Mouse (Mus musculus): ENCODE measurements around the gene Ankrd55.
"Not testable (repeated sequence)": the region's sequence is repeated elsewhere in the genome, so short reads cannot be mapped to it uniquely, and the experiment has no call there.

Gene Ankrd55

DNA sequence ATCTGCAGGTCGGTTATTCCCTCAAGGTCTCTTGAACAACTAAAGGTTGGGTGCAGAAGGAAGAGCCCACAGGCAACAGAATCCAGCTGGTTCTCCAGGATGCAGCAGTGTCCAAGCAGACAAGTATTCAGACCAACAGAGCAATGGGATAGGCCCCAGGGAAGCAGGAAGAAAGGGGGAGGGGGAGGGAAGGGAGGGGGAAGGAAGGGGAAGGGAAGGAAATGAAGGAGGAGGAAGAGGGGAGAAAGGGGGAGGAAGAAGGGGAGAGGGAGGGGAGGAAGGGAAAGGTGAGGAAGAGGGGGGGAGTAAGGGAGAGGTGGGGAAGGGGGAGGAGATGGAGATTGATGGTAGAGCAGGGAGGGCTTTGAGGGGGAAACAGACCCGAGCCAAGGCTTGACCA, 121.1 kb downstream of the Ankrd55 start:
- no peak for DNase-seq (ENCODE audit: extremely low spot score, low read depth, low spot score)

DNA sequence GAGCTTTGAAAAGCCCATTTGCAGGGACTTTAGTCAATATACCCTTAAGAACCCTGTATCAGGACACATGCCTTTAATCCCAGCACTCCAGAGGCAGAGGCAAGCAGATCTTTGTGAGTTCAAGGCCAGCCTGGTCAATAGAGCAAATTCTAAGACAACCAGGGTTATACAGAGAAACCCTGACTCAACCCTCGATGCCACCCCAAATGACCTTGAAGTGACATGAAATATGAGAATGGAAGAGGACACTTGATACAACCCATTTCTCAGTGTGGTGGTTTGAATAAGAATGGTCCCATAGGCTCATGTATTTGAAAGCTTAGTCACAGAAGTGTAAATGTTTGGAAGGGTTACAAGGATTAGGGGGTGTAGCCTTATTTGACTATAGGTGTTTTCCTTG, 121.6 kb downstream of the Ankrd55 start:
- DNase-seq (ENCODE audit: extremely low spot score, low read depth, low spot score), result no peak

DNA sequence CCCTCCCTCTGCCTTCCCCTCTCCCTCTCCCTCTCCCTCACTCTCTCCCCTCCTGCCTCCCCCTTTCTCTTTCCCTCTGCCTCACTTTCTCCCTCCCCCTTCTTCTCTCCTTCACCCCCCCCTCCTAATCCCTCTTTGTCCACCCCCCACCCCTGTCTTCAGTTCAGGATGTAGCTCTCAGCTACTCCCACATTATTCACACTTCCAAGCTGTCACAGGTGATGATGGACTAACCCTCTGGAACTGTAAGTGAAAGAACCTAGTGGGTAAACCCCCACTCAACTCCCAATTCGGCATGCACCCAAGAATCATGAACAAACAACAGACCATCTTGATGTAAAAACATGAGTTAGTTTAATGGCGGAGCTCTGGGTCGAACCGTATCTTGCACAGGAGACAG, 122.2 kb downstream of the Ankrd55 start:
- no peak for DNase-seq (ENCODE audit: extremely low spot score, low read depth, low spot score)

DNA sequence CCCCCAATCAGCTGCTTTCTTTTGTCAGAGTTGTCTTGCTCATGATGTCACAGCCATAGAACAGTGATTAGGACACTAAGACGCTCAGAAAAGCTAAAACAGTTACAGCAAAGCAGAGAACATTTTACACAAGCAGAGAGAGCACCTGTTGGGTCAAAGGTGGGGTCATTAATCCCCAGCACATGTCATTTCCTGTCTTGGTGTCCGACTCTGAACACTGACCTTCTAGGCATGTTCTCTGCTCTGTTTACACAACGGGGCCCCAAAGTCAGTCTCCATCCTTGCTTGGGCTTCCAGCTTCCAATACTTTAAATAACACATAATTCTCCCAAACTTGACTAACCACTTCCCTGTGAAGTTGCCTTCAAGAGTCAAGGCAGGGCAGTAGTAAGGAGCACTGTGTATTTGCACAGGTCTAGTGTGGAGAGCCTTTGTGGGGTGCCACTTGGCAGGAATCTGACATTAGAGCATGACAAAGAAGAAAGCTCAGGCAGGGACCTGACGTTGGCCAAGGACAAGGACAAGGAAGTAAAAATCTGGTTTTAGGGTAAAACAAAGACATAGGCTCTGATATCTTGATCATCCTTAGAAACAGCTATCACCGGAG, 123.1 kb downstream of the Ankrd55 start:
- DNase-seq (ENCODE audit: extremely low spot score, low read depth, low spot score), result no peak

DNA sequence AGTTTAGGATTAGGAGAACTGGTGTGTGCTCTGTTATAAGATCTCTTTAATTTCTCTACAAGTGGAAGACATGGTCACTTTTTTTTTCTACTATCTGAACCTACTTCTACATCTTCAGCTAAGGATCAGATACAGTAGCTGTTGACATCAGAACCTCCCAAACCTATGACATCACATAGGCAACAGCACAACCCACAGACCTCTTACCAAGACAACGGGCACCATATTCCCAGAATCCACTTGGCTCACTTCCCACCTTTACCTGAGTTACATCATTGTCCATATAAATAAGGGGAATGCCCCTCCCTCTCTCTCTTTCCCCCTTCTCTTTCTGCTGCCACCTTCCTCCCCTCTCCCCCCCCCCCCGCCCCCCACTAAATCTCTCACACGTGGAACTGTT, 124.0 kb downstream of the Ankrd55 start:
- DNase-seq (ENCODE audit: extremely low spot score, low read depth, low spot score), result no peak

DNA sequence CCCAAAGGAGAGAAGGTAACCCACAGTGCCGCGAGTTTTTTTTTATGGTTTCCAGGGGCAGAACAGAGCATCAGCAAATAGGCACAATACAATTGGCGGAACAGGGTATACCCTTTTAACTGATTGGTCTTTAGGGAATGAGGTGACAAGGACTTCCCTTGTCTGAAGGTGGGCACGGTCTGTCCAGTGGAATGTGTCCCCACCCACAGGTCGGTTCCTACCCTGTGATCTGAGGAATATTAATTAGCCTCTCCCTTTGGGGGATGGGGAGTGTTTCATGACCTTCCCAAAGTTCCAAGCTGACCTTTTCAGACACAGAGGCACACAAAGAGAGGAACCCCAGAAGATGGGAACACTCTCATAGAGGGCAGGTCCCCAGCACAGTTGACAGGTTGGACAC, 124.6 kb downstream of the Ankrd55 start:
- no peak for DNase-seq (ENCODE audit: extremely low spot score, low read depth, low spot score)

DNA sequence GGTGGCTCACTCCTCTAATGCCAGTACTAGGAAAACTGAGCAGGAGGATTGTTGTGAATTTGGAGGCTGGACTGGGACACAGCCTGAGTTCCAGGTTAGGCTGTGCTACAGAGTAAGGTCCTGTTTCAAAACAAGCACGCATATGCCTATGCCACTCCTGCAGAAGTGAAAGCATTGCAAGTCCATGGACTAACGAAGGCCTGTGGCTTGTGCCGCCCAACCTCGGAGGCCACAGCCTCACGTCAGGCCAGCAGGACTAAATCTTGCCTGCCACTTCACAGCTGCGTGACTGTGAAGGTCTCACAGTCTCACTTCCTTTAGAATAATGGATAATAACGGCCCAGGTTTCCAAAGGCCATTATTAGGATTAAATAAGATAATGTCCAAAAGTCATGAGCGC, 125.4 kb downstream of the Ankrd55 start:
- DNase-seq (ENCODE audit: extremely low spot score, low read depth, low spot score), result no peak

DNA sequence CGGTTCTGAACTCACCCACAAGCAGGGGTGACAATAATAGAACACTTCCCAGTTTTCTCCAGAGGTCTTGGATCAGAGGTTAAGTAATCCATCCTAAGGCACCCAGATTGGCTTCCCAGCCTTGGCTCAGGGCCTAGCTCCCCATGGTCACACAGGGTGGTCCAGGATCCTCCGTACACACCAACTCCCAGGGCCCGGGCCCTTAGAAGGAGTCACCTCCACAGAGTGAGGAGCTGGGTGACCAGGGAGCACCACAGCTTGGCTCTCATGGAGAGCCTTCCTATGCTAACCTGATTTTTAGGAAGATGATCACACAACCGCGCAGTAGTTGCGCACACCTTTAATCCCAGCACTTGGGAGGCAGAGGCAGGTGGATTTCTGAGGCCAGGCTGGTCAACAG, 127.6 kb downstream of the Ankrd55 start:
- DNase-seq (ENCODE audit: extremely low spot score, low read depth, low spot score), result no peak

DNA sequence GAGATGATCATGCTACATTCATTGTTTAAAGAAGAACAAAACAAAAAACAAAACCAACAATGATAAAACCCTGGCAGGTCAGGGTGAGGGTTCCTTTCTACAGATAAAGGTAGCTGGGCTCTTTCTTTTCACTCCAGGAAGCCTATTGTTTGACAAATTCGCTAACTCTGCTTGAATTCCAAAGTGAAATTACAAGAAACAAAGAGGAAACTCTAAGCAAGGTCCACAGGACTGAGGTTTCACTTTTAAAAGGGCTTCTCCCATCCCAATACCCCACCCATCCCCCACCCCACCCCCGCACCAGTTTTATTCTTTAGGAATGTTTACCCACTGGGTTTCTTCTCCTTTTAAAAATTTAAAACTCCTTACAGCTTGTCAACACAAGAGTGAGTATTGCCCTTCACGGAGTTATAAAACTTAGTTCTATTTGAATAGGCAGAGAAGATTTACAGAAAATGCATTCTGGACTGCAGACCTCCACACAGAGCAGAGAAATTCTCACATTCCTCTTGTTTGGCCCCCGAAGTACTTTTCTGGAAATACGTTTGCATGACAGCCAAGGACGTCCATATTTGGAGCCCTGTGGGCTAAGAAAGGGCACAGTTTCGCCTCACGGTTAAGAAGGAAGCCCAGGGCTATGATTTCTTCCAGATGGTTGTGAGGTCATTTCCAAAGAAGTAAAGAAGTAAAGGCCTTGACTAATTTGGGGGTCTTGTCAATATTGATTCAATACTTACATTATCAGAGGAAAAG, 128.3 kb downstream of the Ankrd55 start:
- no peak for DNase-seq (ENCODE audit: extremely low spot score, low read depth, low spot score)

DNA sequence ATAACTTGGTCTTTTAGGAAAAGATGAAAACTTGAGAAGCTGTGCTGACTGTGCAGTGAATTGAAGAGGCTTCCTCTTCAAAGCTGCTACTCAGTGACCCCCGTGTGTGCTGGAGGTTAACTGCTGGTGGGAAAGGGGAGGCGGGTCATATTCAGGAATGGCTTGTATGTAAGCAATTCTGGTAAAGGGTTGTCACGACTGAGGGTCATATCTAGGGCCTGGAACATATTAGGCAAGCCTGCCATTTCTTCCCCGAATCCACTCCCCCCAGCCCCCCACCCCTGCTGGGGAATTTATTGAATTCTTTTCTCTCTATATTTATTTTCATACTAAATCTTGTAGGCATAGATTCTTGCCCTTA, 128.9 kb downstream of the Ankrd55 start:
- peak; percentile 50 for DNase-seq (ENCODE audit: extremely low spot score, low read depth, low spot score)

DNA sequence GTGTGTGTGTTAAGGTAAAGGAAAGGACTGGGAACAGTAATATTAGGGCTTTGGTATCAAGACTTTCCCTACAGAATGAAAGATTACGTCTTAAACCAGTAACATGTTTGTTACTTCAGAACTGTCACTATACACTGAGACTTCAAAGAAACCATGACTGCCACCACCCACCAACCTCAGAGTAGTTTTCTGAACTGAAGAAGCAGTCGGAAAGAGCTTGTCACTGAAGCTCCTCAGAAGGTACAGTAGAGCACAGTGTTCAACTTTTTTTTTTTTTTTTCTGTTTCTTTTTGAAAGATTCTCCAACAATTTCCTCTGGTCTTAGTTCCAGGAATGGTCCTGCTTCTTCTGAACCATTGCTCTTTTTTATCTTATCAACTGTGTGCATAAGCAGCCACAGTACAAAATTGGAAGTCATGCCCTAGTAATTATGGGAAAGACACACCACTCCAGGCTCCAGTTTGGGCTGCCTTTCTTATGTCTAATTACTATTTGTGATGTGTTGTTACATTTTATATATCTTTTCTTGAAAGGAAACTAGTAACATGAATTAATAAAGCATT, 129.7 kb downstream of the Ankrd55 start:
- DNase-seq (ENCODE audit: extremely low spot score, low read depth, low spot score), result no peak

DNA sequence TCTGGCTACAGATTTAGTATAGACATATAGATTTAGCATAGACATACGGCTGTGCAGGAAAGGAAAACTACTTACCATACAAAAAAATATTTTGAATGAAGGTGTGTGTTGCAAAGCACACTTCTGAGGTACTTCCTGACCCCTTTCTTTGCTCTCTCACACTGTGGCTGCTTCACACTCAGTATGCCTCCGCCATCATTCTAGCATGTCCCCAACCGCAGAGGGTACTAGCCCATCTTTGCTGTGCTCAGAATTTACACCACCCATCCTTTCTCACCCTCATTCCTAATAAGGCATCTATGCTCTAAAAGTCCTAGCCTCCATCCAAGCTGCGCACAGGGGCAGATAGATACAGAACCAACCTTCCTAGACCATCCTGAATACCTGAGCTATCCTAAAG, 130.3 kb downstream of the Ankrd55 start:
- DNase-seq (ENCODE audit: extremely low spot score, low read depth, low spot score), result no peak

DNA sequence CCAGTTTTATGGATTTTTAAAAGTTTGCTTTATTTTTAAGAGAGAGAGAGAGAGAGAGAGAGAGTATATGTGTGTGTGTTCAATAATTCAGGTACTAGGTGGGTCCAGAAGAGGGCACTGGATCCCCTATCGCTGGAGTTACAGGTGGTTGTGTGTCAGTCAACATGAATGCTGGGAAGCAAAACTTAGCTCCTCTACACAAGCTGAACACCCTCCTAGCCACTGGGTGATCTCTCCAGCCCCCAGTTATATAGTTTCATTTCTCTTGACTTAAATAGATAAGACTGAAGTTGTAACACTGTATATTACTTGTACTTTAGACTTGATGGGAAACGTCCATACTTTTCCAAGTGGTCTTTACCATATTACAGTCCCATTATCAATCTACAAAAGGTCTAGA, 136.0 kb downstream of the Ankrd55 start:
- no peak for DNase-seq (ENCODE audit: extremely low spot score, low read depth, low spot score)

DNA sequence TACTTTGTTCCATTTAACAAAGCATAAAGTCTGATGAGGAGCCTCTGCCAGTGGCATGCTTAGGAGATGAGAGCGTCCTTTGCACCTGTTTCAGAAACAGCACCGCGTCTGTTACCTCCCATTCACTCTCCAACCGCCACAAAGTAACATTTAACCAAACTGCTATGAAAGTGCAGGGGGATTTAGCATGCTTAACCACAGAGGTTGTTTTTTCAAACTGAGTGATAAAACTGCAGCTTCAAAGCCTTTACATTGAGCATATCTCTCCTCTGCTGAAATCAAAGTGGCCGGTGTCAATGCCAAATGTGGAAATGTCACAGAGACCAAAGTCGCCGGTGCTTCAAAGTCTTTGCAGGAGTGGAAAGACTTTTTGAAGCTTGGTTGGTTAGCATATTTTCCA, 136.4 kb downstream of the Ankrd55 start:
- DNase-seq (ENCODE audit: extremely low spot score, low read depth, low spot score), result no peak

DNA sequence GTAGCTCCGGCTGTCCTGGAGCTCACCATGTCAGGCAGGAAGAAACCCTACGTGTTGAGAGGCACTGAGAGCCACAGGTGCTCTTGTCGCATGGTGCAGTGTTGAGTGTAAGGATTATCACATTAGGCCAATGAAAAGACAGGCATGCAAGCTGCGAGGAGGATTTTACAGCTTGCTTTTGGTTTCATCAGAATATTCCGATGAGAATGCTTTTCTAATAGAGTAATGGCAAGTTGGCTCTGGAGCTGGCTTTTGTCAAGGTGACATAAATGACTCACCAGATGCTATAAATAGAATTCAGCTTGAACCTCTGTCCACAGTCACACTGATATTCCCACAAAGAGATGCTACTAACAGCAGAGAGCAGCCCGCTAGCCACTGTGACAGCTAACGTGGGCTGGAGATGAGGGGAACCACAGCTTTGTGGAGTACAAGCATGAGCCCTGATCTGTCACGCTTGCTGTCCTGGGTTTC, 137.0 kb downstream of the Ankrd55 start:
- DNase-seq (ENCODE audit: extremely low spot score, low read depth, low spot score), result no peak

DNA sequence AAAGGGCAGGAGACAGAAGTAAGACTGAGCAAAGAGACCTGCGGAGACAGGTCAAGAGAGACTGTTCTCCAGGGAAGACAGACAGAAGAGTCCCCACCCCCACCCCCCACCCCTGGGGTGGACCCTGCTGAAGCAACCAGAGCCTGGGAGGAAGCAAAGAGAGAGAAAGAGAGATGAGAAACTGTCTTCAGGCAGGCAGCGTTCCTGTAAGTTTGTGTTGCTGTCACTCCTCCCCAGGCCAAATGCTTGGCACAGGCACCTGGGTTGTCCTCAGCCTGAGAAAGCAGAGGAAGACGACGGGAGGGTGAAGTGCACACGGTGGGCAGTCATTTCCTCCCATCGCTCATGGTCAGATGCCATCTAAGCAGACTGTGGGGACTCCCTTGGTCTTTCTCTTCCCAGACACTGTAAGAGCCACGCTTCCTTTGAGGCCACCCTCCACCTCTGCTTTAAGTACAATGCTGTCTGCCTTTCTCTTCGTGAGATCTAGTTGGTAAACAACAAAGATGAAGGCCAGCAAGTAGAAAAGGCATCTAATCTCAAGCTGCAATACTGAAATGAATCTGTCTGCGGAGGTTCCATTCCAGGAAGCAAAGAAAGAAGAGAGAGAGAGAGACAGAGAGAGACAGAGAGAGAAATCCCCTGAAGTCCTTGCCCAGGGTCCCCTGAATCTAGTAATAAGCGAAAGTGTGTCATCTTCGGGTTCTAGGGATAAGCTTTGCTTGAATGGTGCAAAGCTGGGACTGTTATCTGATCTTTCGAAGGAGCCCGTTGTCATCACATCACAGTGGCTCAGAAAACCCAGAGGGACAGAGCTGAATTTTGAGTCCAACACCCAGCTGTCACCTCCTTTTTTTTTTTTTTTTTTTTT, 138.2 kb downstream of the Ankrd55 start:
- DNase-seq (ENCODE audit: extremely low spot score, low read depth, low spot score), result no peak

DNA sequence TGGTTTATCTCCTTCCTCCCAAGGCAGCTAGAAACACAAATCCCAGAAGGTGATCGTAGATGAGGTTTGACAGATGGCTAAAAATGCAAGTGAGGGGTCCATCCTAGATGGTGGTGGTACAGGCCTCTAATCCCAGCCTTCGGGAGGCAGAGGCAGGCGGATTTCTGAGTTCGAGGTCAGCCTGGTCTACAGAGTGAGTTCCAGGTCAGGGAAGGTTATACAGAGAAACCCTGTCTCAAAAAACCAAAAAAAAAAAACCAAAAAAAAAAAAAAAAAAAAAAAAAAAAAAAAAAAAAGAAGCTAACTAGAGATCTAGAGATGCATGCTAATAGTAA, 138.9 kb downstream of the Ankrd55 start:
- not testable (repeated sequence) for DNase-seq (ENCODE audit: extremely low spot score, low read depth, low spot score)

DNA sequence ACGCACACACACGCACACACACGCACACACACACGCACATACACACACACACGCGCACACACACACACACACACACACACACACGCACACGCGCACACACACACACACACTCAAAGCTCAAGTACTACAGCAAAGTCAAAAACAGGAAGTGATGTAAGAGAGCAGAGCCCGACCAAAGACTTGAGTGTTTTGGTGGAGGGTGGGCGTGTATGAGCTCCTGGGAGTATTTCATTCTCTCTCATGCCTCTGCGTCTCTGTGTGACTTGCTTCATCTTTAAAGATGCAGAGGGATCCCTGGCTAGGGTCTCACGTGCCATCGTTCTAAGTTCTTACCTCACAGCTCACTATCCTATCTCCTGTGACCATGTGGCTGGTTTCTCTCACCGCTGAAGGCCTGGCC, 139.3 kb downstream of the Ankrd55 start:
- no peak for DNase-seq (ENCODE audit: extremely low spot score, low read depth, low spot score)

DNA sequence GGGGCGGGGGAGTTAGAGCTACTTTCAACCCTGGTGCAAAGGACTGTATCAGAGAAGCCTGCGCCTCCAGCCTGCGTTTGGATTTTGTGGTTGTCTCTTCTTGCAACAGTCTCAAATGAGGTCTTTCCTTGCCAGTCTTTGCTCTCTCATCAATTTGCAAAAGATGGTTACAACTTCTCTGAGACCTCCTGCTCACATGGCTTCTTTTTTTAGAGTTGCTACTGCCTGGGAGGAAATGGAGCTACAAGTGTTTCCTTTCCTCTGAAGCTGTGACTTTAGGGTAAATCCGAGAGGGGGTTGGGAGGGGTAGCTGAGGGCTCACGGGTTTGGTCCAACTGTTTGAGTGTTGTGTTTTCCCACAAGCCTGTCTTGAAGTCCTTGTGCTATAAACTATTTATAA, 145.0 kb downstream of the Ankrd55 start:
- DNase-seq (ENCODE audit: extremely low spot score, low read depth, low spot score), result no peak
